ENCODE assay signal across 8 mouse cellular contexts in genomic region chr3:137980435-137981381, GRCm38 (mm10). TPM values are rescaled to one million over a fixed set of nuclear protein-coding genes. Genes with fewer than 3 reads are reported as not detected.
DNase-seq lines count a peak whose midpoint lies in the region; ATAC-seq and TF ChIP-seq lines count a peak whose summit lies in the region.

No protein-coding gene starts in this region.

- H3K4me2 ChIP-seq in heart, embryonic 11.5 days, result peak overlapping the region; percentile 88
- H3K4me2 ChIP-seq in forebrain, embryonic 13.5 days, result peak overlapping the region; percentile 55
- H3K4me2 ChIP-seq in liver, embryonic 11.5 days, result peak overlapping the region; percentile 77
- H3K4me2 ChIP-seq in stomach, embryonic 14.5 days (replicated peaks; ENCODE audit: low read depth, low read length), result peak overlapping the region; percentile 74

- no peak for ATAC-seq in heart, embryonic 11.5 days (replicated peaks; ENCODE audit: insufficient number of reproducible peaks, low FRiP score, low TSS enrichment)
- no peak for ATAC-seq in forebrain, embryonic 13.5 days
- peak; percentile 75 for ATAC-seq in liver, embryonic 11.5 days (replicated peaks; ENCODE audit: low FRiP score)
- no peak; the same call in 1 of the 2 replicates for ATAC-seq in stomach, embryonic 14.5 days (ENCODE audit: insufficient number of reproducible peaks, insufficient read depth, low FRiP score, low read depth)

- TF ChIP-seq CTCF in ES-Bruce4 (IDR thresholded peaks at IDR 0.05; ENCODE audit: low read depth, low read length), result no peak

- DNase-seq in heart, adult 8-10 months (ENCODE audit: low spot score), result no peak
- no peak for DNase-seq in liver, embryonic 11.5 days (ENCODE audit: low spot score)
- no peak for DNase-seq in left cerebral cortex, postnatal 14 days (ENCODE audit: low spot score in 2 of 2)
- DNase-seq in spleen, postnatal 14 days (ENCODE audit: low spot score in 2 of 2), result no peak

- peak overlapping the region; percentile 60 for H3K4me3 ChIP-seq in heart, embryonic 11.5 days (ENCODE audit: low read depth, low read length)
- H3K4me3 ChIP-seq in ES-Bruce4 (ENCODE audit: low read depth, low read length), result peak overlapping the region; percentile 81
- H3K4me3 ChIP-seq in forebrain, embryonic 13.5 days, result peak overlapping the region; percentile 25
- H3K4me3 ChIP-seq in liver, embryonic 11.5 days (ENCODE audit: low read depth, low read length), result peak overlapping the region; percentile 67
- H3K4me3 ChIP-seq in stomach, embryonic 14.5 days (ENCODE audit: low read depth, low read length), result peak overlapping the region; percentile 44

- peaks cover 7% of the 10 kb centered on the region; the same call in 1 of the 2 replicates for H3K4me1 ChIP-seq in heart, embryonic 11.5 days (ENCODE audit: control insufficient read depth, insufficient read depth, low read length)
- peaks cover 1% of the 10 kb centered on the region for H3K4me1 ChIP-seq in ES-Bruce4 (ENCODE audit: control insufficient read depth, insufficient read depth, low read length)
- H3K4me1 ChIP-seq in forebrain, embryonic 13.5 days, result peaks cover 24% of the 10 kb centered on the region
- H3K4me1 ChIP-seq in liver, embryonic 11.5 days (replicated peaks; ENCODE audit: control insufficient read depth, insufficient read depth, low read length), result peaks cover 34% of the 10 kb centered on the region
- H3K4me1 ChIP-seq in stomach, embryonic 14.5 days (ENCODE audit: control insufficient read depth, insufficient read depth, low read length), result peaks cover 4% of the 10 kb centered on the region

- intact Hi-C loops in left cerebral cortex, postnatal 14 days (cut with DNase I), result no loop called here

- no peaks in the 10 kb centered on the region for H3K36me3 ChIP-seq in heart, embryonic 11.5 days (ENCODE audit: control insufficient read depth, insufficient read depth, low read length)
- no peaks in the 10 kb centered on the region for H3K36me3 ChIP-seq in ES-Bruce4 (ENCODE audit: control insufficient read depth, insufficient read depth, low read length, poor library complexity, severe bottlenecking)
- H3K36me3 ChIP-seq in forebrain, embryonic 13.5 days (ENCODE audit: poor library complexity, severe bottlenecking), result no peaks in the 10 kb centered on the region
- H3K36me3 ChIP-seq in liver, embryonic 11.5 days (ENCODE audit: control insufficient read depth, insufficient read depth, low read length), result no peaks in the 10 kb centered on the region
- no peaks in the 10 kb centered on the region for H3K36me3 ChIP-seq in stomach, embryonic 14.5 days (ENCODE audit: control insufficient read depth, insufficient read depth, low read length)

- 22% methylated on average over 15 of the region's 15 CpGs for WGBS in heart, embryonic 11.5 days (ENCODE audit: insufficient replicate concordance)
- WGBS in forebrain, embryonic 13.5 days, result 32% methylated on average over 15 of the region's 15 CpGs
- 14% methylated on average over 15 of the region's 15 CpGs for WGBS in liver, embryonic 11.5 days
- 19% methylated on average over 15 of the region's 15 CpGs for WGBS in stomach, embryonic 14.5 days

- TF ChIP-seq EP300 in ES-Bruce4 (IDR thresholded peaks at IDR 0.05; ENCODE audit: insufficient read depth, low read depth, low read length), result no peak

- no peaks in the 10 kb centered on the region for H3K27me3 ChIP-seq in heart, embryonic 11.5 days (ENCODE audit: control insufficient read depth, insufficient read depth, low read length)
- H3K27me3 ChIP-seq in ES-Bruce4 (ENCODE audit: control insufficient read depth, insufficient read depth, low read length, poor library complexity, severe bottlenecking), result no peaks in the 10 kb centered on the region; the same call in 1 of the 2 replicates
- no peaks in the 10 kb centered on the region for H3K27me3 ChIP-seq in forebrain, embryonic 13.5 days
- no peaks in the 10 kb centered on the region for H3K27me3 ChIP-seq in liver, embryonic 11.5 days (replicated peaks; ENCODE audit: control insufficient read depth, insufficient read depth, low read length)
- no peaks in the 10 kb centered on the region for H3K27me3 ChIP-seq in stomach, embryonic 14.5 days (ENCODE audit: control insufficient read depth, insufficient read depth, low read length)

- peak overlapping the region; percentile 73 for H3K9ac ChIP-seq in heart, embryonic 11.5 days (ENCODE audit: low read depth, low read length)
- peak overlapping the region; percentile 64 for H3K9ac ChIP-seq in ES-Bruce4 (ENCODE audit: low read depth, poor library complexity, severe bottlenecking)
- peak overlapping the region; percentile 64 for H3K9ac ChIP-seq in forebrain, embryonic 13.5 days
- H3K9ac ChIP-seq in liver, embryonic 11.5 days (ENCODE audit: low read depth, low read length), result peak overlapping the region; percentile 79
- peak overlapping the region; percentile 32 for H3K9ac ChIP-seq in stomach, embryonic 14.5 days (replicated peaks; ENCODE audit: low read depth, low read length)

- TF ChIP-seq POLR2A in ES-Bruce4 (IDR thresholded peaks at IDR 0.05; ENCODE audit: insufficient read depth, low read length), result no peak

- H3K9me3 ChIP-seq in heart, embryonic 11.5 days (replicated peaks; ENCODE audit: control insufficient read depth, low read length), result no peaks in the 10 kb centered on the region
- no peaks in the 10 kb centered on the region for H3K9me3 ChIP-seq in ES-Bruce4 (replicated peaks; ENCODE audit: control insufficient read depth, insufficient read depth, low read length, poor library complexity, severe bottlenecking)
- H3K9me3 ChIP-seq in forebrain, embryonic 13.5 days (replicated peaks), result no peaks in the 10 kb centered on the region
- no peaks in the 10 kb centered on the region for H3K9me3 ChIP-seq in liver, embryonic 11.5 days (ENCODE audit: control insufficient read depth, low read length)
- no peaks in the 10 kb centered on the region for H3K9me3 ChIP-seq in stomach, embryonic 14.5 days (ENCODE audit: control insufficient read depth, low read depth, low read length)

- peak overlapping the region; percentile 70 for H3K27ac ChIP-seq in heart, embryonic 11.5 days (ENCODE audit: low read depth, low read length)
- H3K27ac ChIP-seq in ES-Bruce4 (ENCODE audit: insufficient read depth, low read length), result peak overlapping the region; percentile 21
- H3K27ac ChIP-seq in forebrain, embryonic 13.5 days, result no peak overlapping the region
- H3K27ac ChIP-seq in liver, embryonic 11.5 days (ENCODE audit: low read depth, low read length), result peak overlapping the region; percentile 70
- peak overlapping the region; percentile 74 for H3K27ac ChIP-seq in stomach, embryonic 14.5 days (ENCODE audit: low read length)

RNA-seq across cellular contexts. Expression of gene Dapp1, which starts 0.6 kb away (rescaled TPM):
- 14.0 and 15.4 TPM in 2 replicates for polyA plus RNA-seq in heart, embryonic 11.5 days (2014; fragmentation: Nextera tagmentation; extraction: Ambion mirVana)
- 1 to 10 TPM; 5.5 to 9.2 (median 6.6) TPM for total RNA-seq in heart, adult 8-10 months (2022)
- 3.2 and 9.9 TPM in 2 replicates for polyA plus RNA-seq in ES-Bruce4 (2011; ENCODE audit: insufficient read depth, insufficient read length, low read depth, missing spikeins)
- 2.7 and 3.9 TPM in 2 replicates for polyA plus RNA-seq in forebrain, embryonic 13.5 days (2015; fragmentation: Nextera tagmentation; extraction: Ambion mirVana)
- polyA plus RNA-seq in liver, embryonic 11.5 days (2014; fragmentation: Nextera tagmentation; extraction: Ambion mirVana), result 35.5 and 36.2 TPM in 2 replicates
- 12.0 and 14.7 TPM in 2 replicates for polyA plus RNA-seq in stomach, embryonic 14.5 days (2014; fragmentation: Nextera tagmentation; extraction: Ambion mirVana)
- total RNA-seq in left cerebral cortex, postnatal 14 days (2021), result 1 to 10 TPM; 2.9 to 3.0 TPM

Comparison
In these comparisons a context has a peak if more than half of its experiments do, and no peak if none do; other contexts are left out.
1. H3K4me3 ChIP-seq: peak in every context shown above with its lines; median percentile 81 in ES-Bruce4; 67 in liver, embryonic 11.5 days; 60 in heart, embryonic 11.5 days; 44 in stomach, embryonic 14.5 days; 25 in forebrain, embryonic 13.5 days.